3 mouse cellular contexts compared by ENCODE assay signal in genomic region chr13:75929071-75929470, GRCm38 (mm10). TPM values are rescaled to one million over a fixed set of nuclear protein-coding genes. Genes with fewer than 3 reads are reported as not detected.
"Had no signal": no experiment of that assay in that cellular context is flagged by ENCODE, and none has a peak within 500 bp of the region (broad histone marks: within the 10 kb centered on the region; RNA-seq: fewer than 3 reads in every experiment).

No protein-coding gene starts in this region.

RNA-seq across cellular contexts. Expression of gene Spata9, which starts 37.9 kb away (rescaled TPM):
- polyA plus RNA-seq: liver, adult 2 months; lung, adult 2 months; macrophage had no signal
